Mouse (Mus musculus) heart, embryonic 10.5 days (tissue): ENCODE measurements around the gene Tomm5. TPM values are rescaled to one million over a fixed set of nuclear protein-coding genes. Genes with fewer than 3 reads are reported as not detected.

ENCODE experiments used
- polyA plus RNA-seq: library from polyadenylated mRNA; unstranded; fragments of >200 nt; fragmentation: Nextera tagmentation; extraction: Ambion mirVana; gene quantifications from 2 replicates; pipeline ENCODE4 v1.2.1, GENCODE M21; 2016

The Tomm5 gene
- polyA plus RNA-seq, 1 experiment from 2014 or later: 292 TPM

Other genes starting within 250 kb of the Tomm5 start
- gene Grhpr, start 126.7 kb downstream of the Tomm5 start, polyA plus RNA-seq: 105 and 108 TPM in 2 replicates
- gene Zbtb5, start 95.7 kb downstream of the Tomm5 start, polyA plus RNA-seq: 19.3 and 21.5 TPM in 2 replicates
- gene Polr1e, start 89.5 kb downstream of the Tomm5 start, polyA plus RNA-seq: 47.8 and 50.7 TPM in 2 replicates
- gene Fbxo10, start 23.5 kb downstream of the Tomm5 start, polyA plus RNA-seq: 12.0 and 13.4 TPM in 2 replicates
- gene Frmpd1, start 76.8 kb upstream of the Tomm5 start, polyA plus RNA-seq: 4.1 and 4.3 TPM in 2 replicates
- gene Trmt10b, start 189.0 kb upstream of the Tomm5 start, polyA plus RNA-seq: 11.9 and 17.0 TPM in 2 replicates
- gene Dcaf10, start 234.0 kb upstream of the Tomm5 start, polyA plus RNA-seq: 9.1 and 9.9 TPM in 2 replicates
- gene Exosc3, start 234.6 kb upstream of the Tomm5 start, polyA plus RNA-seq: 51.1 and 84.1 TPM in 2 replicates